Mouse (Mus musculus) cerebellum, adult 2 months (tissue): Measurements from ENCODE around the gene Xrcc3.

ENCODE experiments used
- CTCF ChIP-seq: fragments of 200-500 bp; IDR thresholded peaks from 2 replicates; pipeline ENCODE4 v1.5.1; 2011; ENCODE audit warnings: low read depth, mild to moderate bottlenecking, control low read depth, low read length, moderate library complexity, borderline replicate concordance; ENCODE audit not compliant: insufficient read depth
- POLR2A ChIP-seq: fragments of 200-500 bp; IDR thresholded peaks from 2 replicates; pipeline ENCODE4 v1.6.1; 2011; ENCODE audit warnings: low read length, control low read depth, borderline replicate concordance; ENCODE audit not compliant: insufficient read depth

DNA sequence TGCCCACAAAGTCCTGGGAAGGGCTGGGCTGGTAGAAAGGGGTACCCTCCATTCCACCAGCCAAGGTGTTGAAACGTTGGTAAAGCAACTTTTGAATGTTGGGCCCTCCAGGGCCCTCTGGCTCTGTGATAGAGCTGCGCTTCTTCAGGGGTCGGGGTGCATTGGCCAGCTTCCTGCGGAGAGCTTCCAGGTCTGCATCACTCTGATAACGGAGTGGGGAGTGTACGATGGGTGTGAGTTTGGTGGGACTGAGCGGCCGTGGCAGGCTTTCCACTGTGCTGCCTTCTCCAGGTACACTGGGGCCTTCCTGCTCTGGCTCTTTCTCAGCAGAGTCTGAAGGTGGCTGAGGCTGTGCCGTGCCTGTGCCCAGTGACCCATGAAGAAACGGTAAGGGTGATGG lies 19.8 kb upstream of the Xrcc3 start:
- TF ChIP-seq CTCF (no peak), POLR2A (no peak)
